Mouse (Mus musculus) layer of hippocampus, postnatal 14 days (tissue): ENCODE measurements around the gene Acadvl. TPM values are rescaled to one million over a fixed set of nuclear protein-coding genes. Genes with fewer than 3 reads are reported as not detected.

Experiments used
- DNase-seq, 2 experiments: peaks; one replicate each; pipeline ENCODE4 v3.0.0; 2021 to 2022; ENCODE audit warnings: low spot score in 2 of 2, mixed read lengths in 1 of 2
- long read RNA-seq, 2 experiments: library from polyadenylated mRNA; stranded (forward); transcript quantifications; one replicate each; pipeline ENCODE4 v2.0.0; 2021
- total RNA-seq, 2 experiments: library from RNA; stranded (reverse); gene quantifications; 2 replicates each; pipeline ENCODE4 v1.2.3; 2021

The Acadvl gene
- 10 to 100 TPM; 62.3 to 69.2 TPM for total RNA-seq
- long read RNA-seq, experiment 1, transcript Acadvl-202 (20 exons, 2,168 nt): major isoform, 72 of 100 reads
- long read RNA-seq, experiment 1, transcript Acadvl-201 (19 exons, 2,020 nt): minor isoform, 6 of 100 reads
- long read RNA-seq, experiment 1, partial matches to known transcripts: 6 of 100 reads
- long read RNA-seq, experiment 1, other reads (novel, unspliced or antisense): 16 of 100 reads
- long read RNA-seq, experiment 2, transcript Acadvl-202 (20 exons, 2,168 nt): major isoform, 92 of 116 reads
- long read RNA-seq, experiment 2, partial matches to known transcripts: 10 of 116 reads
- long read RNA-seq, experiment 2, other reads (novel, unspliced or antisense): 12 of 116 reads

DNA sequence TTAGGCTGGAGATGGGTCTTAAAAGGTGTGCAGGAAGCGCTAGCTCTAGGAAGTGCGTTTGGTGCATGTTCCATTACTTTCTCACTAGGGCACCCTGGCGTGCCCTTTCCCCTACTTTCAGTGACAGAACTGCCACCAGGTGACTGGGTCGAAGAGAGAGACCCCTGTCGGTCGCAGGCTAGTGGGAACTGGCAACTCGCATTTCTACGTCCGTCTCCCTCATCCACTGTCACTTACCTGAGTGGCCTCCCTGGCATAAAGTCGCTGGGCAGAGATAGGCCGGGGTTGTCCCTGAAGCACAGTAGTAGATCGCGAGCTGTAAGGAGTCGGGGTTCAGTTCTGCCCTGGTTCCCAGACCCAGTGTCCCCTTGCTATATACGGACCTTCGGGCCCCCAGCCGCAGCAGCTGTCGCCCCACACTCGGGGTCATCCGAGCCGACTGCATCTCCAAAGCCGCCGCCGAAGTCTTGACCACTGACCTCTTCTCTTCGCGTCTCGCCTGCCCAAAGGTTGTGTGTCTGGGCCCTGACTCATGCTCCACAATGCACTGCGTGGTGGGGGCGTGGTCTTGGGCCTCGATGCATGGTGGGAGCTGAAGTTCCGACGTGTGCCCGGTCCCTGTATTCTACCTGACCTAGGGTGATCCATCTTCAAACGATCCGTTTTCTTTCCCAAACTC lies at the start of gene Acadvl:
Acadvl (minus strand) TSS at position 532 of the 679 bp plus-strand sequence.
- DNase-seq: peak; percentile 79 to 89

DNA sequence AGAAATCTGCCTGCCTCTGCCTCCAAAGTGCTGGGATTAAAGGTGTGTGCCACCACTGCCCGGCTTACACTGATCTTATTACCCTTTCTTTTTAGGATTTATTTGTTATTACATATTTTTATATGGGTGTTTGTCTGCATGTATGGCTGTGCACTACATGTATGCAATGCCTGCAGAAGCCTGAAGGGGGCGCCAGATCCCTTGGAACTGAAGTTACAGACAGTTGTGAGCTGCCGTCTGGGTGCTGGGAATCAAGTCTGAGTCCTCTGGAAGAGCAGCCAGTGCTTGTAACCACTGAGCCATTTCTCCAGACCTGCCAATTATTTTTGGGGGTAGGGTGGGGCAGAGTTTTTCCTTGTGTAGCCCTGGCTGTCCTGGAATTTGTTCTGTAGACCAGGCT lies 47.8 kb upstream of the Acadvl start:
- DNase-seq: no peak

DNA sequence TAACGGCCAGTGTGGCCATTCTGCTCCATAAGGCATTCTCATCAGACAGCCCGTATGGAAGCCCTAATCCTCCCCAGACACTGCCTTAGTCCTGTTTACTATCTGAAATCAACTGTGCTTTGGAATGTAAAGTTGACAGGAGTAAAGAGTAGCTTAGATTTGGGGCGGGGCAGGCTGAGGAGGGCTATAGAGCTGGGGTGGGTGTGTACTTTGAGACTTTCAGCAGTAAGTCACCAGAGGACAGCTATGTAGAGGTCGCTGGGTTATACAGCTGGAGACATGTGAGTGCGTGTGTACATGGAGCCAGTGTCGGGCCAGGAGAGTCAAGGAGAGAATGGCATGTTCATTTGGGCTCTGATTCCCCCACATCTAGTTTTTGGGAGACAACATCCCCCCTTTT lies 44.7 kb upstream of the Acadvl start:
- DNase-seq: no peak

DNA sequence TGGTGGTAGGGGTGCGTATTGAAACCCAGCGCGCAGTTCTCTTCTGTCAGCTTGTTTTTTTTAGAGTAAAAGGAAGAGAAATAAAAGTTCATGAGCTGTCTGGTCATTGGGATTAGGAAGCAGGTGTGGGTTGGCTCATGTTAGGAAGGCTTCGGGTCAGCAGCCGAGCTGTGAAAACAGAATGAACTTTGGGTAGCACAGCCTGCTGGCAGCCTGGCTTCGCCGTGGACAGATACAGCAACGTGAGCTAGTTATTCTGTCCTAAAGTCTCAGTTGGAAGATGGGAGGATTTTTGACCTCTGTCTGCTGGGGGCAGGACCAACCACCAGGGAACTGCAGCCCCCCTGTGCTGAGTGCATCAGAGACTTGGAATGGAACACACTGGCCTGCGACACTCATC lies 42.6 kb upstream of the Acadvl start:
- DNase-seq: no peak

DNA sequence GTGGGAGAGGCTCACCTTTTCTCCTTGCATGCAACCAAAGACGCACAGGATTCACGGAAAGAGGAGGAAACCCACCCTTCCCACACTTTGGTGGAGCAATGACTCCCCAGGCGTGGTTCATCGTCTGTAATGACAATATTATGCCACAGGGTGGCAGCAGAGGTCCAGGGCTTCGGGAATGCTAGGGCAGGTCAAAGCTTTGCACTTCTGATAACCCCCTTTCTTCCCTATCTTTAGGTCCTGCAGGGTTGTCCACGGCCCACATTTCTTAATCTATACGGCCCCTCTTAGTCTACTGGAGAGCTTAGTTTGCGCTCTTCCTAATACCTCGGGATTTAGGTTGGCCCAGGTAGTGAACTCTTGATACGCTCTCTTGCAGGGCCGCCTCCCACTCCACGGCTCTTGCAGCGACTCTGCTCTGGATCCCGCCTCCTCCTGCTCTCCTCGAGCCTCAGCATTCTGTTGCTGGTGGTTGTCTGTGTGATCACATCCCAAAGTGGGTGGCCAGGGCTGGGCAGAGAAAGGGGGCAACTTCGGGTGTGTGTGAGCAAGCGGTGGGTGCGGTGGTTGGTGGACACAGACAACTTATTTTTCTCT lies 40.5 kb upstream of the Acadvl start:
- peak; percentile 78 to 85 for DNase-seq

DNA sequence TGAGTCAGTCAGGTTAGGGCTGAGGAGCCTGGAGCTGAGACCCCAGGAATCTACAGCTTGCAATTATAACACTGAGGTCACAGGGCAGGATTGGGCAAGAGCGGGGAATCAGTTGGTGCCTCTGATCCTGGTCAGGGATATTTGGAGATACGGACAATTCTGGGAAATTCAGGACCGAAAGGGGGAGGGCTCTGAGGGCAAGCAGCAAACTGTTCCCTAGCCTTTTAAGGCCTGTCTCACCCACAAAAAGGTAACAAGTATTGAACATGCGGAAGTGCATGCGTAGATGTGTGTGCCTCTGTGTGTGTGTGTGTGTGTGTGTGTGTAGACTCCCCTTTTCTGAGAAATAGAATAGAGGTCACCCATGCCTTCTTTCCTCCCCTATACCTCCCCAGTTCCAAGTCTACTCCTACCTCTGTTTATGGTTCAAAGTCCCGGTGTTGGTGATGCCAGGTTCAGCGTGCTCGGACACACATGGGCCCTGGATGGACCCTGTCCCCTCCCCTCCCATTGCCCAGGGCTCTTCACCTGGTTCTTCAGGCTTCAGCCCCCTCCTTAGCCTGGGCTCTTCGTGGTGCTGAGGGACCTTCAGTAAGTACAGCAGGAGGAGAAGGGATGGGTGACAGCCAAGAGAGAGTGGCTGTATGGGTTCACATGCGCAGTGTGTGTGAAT lies 38.8 kb upstream of the Acadvl start, which contains the start of gene Asgr1:
Asgr1 (plus strand) TSS at position 188 of the 673 bp plus-strand sequence.
- DNase-seq: no peak

DNA sequence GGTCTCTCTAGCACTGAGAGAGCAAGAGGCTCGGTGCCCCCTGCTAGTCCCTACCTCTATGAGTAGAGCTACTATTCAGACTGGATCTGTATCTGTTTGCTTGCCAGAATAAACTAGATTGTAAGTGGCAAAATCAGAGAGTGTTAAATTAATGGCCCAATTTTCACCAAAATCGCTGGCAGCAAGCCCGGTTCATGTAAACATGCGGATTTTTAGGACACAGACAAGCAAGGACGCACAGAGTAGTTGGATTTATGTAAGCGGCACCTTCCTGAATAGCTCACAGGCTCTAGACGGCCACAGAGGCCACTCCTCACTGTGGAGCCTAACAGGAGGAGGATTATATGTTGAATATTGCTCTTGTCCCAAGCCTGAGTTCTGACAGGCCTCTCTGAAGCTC lies 37.9 kb upstream of the Acadvl start:
- DNase-seq: no peak

DNA sequence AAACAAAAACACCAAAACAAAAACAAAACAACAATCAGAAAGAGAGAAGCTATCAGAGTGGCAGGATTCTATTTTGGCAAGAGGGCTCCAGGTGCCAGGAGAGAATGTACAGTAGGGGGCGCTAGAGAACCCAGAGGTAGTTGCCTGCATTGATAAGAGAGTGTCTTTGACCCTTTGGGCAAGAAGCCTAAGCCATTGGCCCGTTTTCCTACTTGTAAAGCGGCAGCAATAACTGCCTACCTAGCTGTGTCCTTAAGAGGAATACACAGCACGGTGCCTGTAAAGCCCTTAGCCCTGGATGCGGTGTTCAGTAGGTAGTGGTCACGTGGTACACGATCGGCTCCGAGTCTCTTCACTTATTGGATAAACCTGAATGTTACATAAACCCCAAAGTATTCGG lies 34.6 kb upstream of the Acadvl start:
- DNase-seq: no peak

DNA sequence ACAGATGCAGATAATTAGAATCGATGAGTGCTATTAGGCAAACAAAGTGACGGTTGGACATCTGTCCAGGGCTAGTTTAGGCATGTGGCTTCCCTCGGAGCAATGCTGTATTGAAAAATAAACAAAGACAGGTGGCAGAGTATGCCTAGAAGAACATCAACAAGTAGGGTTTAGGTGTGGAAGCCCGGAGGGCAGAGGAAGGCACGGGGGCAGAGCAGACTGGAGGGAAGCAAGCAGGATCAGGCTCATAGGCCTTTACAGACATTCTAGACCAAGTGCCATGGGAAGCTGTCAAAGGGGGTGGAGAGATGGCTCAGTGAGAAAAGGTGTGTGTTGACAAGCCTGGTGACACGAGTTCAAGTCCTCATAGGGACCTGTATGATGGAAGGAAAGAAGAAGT lies 34.2 kb upstream of the Acadvl start:
- DNase-seq: no peak

DNA sequence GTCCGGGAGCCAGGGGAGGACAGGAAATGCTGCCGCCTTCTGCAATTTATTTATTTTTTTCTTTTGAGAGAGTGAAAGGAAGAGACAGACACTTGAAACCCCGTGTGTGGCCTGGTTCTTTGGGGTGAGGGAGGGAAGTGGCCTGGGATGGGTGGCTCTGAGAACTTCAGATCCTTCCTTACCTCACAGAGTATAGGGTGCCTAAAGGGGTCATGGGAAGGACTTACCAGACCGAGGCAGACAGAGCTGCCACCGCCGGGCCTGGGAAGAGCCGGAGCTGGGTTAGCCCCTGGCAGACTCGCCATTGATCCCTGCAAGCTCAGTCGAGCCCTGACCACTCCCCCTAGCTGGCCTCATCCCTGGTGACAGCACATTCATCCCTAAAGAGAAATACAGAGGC lies 30.2 kb upstream of the Acadvl start:
- DNase-seq: no peak

DNA sequence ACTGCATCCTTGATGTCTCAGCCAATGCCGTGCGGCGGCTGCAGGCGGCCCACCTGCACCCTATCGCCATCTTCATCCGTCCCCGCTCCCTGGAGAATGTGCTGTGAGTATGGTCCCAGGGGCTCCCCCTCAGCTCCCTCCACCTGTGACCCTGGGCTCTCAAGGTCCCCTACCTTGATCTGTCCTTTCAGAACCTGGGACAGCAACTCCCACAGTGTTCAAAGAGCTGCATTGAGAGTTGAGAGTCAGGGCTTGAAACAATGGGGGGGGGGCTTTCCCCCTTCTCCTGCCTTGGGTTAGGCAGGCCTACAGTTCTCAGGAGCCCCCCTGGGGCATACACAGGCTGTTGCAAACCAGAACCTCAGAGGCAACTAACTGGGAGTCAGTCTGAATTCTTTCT lies 28.5 kb upstream of the Acadvl start:
- DNase-seq: no peak

DNA sequence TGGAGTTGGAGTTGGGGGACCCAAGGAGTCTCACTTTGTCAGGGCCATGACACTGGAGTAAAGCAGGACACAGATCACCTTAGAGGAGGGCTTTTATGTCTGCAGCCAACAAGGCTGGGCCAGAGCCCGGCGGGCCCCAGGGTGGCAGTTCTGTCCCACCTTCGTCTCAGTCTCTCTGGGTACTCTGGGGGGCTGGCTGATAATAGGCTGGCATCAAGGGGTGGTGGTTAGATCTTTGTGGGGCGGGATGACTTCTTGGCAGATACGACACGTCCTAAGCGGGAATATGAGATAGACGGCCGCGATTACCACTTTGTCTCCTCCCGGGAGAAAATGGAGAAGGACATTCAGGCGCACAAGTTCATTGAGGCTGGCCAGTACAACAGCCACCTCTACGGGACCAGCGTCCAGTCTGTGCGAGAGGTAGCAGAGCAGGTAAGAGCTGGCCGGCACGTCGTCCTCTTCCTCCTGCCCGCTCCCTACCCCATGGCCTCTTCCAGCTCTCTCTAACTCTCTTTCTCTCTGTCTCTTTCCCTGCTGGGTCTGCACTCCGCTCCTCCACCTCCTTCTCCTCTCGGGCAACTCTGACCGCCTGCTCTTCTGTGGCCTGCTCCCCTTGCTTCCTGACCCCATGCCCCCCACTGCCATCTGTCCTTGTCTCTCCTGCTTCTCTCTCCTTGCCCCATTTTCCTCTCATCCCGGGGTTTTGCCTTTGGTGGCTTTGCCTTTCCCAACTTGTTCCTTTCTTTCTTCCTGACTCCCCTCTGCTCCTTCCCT lies 27.3 kb upstream of the Acadvl start:
- DNase-seq: no peak

DNA sequence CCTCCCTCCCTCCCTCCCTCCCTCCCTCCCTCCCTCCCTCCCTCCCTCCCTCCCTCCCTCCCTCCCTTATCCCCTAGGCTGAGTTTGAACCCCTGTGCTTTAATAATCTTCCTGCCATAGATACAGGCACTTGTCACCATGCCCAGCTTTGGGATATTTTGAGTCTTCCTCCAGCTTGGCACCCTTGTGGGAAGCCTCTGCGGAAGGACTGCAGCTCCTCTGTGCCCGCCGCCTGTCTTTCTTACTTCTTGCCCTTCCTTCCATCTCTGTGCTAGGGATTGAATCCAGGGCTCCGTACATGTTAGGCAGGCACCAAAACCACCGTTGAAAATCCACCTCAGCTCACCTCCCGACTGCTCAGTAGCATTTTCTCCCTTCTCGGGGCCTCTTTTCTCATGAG lies 25.0 kb upstream of the Acadvl start:
- DNase-seq: no peak

DNA sequence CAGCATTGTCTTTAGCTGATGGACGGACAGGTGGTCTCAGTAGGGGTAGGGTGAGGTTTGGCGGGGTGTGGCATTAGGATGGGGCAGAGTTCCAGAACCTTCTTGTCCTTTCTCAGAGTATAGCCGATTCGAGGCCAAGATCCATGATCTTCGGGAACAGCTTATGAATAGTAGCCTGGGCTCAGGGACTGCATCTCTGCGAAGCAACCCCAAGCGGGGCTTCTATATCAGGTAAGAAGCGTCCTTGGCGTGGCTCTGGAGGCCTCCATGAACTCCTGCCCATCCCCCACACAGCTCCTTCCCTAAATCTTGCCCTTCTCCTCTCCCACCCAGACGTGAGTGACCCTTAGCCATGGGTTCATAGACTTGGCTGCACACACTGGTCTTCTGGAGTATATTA lies 24.4 kb upstream of the Acadvl start:
- no peak for DNase-seq

DNA sequence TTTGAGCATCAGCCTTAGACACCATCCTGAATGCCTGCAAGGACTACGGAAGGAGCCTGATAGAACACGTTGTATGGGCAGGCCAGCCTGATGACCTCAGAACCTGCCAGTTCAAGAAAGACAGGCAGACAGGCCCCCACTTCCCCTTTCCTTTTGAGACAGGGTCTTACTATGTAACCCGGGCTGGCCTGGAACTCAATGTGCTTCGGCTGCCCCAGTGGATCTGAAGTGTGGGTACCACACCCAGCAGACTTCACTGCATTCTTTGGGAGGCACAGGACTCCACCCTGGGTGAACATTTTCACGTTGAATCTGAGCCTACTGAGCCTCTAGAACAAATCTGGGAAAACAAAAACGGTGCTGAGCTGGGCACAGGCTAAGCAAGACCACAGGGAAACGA lies 23.0 kb upstream of the Acadvl start:
- no peak for DNase-seq

DNA sequence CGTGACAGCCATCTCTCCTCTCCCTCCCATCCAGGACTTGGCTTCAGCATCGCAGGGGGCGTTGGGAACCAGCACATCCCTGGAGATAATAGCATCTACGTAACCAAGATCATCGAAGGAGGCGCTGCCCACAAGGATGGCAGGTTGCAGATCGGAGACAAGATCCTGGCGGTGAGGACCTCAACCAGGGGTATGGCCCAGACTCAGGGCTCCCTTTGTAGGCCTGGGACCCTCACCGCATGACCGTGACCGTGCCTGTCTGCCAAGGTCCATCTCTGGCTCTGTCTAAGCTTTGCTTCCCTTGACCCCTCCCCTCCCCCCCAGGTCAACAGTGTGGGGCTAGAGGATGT lies 16.1 kb upstream of the Acadvl start:
- DNase-seq: no peak

DNA sequence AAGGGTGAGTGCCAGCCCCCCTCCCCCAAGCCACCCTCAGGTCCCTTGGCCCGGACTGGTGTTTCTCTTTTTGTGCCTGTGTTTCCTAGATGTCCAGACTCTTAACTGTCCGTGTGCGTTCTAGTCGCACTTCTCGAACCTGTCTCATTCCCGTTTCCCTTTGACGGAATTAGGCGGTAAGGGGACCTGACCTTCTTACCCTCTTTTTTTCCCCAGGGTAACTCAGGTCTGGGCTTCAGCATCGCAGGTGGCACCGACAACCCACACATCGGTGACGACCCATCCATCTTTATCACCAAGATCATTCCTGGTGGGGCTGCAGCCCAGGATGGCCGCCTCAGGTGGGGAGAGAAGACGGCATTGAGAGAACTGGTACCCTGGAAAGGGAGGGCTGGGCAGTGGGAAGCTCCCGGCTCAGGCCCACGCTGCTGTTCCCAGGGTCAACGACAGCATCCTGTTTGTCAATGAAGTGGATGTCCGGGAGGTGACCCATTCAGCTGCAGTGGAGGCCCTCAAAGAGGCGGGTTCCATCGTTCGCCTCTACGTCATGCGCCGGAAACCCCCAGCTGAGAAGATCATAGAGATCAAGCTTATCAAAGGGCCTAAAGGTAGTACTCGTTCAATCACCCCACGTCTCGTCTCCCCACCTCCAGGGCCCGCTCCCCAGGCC lies 15.6 kb upstream of the Acadvl start:
- no peak for DNase-seq

DNA sequence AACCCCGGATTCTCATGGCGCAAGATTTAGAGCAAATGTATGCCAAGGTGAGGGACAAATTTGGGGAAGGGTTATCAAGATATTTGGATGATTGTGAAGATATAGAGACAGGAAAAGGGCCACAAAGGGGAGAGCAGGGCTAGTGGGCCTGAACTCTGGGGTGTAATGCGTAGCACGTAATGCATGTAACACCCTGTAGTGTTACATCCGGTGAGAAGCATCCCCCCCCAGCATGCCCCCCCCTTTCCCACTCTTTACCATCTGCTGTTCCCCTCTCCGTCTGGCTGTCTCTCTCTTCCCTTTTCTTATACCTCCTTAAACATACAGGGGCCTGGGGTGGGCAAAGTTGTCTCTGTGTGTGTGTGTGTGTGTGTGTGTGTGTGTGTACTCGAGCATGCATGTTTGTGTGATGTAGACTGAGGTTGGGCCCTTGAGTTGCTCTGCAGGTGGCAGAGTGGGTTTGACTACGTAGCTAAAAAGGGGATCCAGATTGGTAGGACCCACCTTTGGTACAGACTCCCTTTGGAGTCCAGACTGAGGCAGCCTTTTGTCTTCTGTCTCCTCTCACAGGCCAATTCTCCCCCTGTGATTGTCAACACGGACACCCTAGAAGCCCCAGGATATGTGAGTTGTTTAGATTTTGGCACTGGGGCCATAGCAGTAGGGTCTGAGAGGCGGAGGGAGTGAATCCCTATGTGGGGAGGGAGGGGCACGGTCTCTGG lies 14.8 kb upstream of the Acadvl start:
- no peak for DNase-seq

DNA sequence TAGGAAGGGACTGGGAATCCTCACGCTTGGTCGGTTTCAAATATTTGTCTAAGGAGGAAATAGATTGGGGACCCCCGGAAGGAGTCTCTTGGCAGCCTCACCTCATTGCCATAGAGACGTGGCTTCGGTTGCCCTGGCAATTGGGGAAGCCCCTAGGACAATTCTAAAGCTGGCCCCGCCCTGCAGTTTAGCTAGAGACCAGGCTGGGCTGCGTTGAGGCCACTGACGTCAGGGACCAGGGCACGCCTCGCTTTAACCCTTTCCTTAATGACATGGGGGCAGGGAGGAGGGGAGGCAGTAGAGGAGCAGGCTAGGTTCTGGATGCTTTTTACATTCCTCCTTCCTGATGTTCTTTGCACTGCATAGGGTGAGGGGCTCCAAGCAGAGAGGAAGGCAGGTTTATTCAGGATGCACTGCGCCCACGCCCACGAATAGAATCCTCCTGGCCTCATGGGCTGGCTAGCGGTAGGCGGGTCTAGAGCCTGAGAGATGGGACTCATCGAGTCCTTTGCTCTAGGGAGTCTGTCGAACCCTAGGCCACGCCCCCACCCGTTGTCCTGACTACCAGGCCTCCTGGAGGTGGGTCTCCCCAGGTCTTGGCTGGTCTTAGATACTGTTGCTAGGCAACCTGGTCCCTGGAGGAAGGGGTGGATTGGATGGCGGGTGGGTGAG lies 14.1 kb upstream of the Acadvl start:
- peak; percentile 81 to 92 for DNase-seq
